Mouse (Mus musculus) kidney, adult 2 months (tissue): ENCODE data around the gene Prph. TPM values are rescaled to one million over a fixed set of nuclear protein-coding genes. Genes with fewer than 3 reads are reported as not detected.

Experiments
- DNase-seq: peaks from one replicate; pipeline ENCODE4 v3.0.0; 2021
- H3K27ac ChIP-seq: fragments of 200-500 bp; 2 replicates; pipeline ENCODE4 v1.5.1; 2012; ENCODE audit warnings: low read depth, low read length, control low read depth, inconsistent platforms; ENCODE audit not compliant: insufficient read depth
- H3K27me3 ChIP-seq: fragments of 200-500 bp; replicated peaks from 2 replicates; pipeline ENCODE4 v1.6.1; 2012; ENCODE audit warnings: mild to moderate bottlenecking, moderate library complexity, low read length, inconsistent platforms; ENCODE audit not compliant: control insufficient read depth, insufficient read depth
- H3K36me3 ChIP-seq: fragments of 200-500 bp; 2 replicates; pipeline ENCODE4 v1.6.1; 2012; ENCODE audit warnings: mild to moderate bottlenecking, moderate library complexity, low read length, inconsistent platforms; ENCODE audit not compliant: control insufficient read depth, insufficient read depth
- H3K4me1 ChIP-seq: fragments of 200-500 bp; 2 replicates; pipeline ENCODE4 v1.6.1; 2011; ENCODE audit warnings: low read length; ENCODE audit not compliant: control insufficient read depth, insufficient read depth
- H3K4me3 ChIP-seq: fragments of 200-500 bp; 2 replicates; pipeline ENCODE4 v1.5.1; 2011; ENCODE audit warnings: mild to moderate bottlenecking, low read depth, low read length, control low read depth; ENCODE audit not compliant: insufficient read depth
- CTCF ChIP-seq: fragments of 200-500 bp; conservative IDR thresholded peaks from 2 replicates; pipeline ENCODE4 v1.5.1; 2011; ENCODE audit warnings: low read depth, mild to moderate bottlenecking, control low read depth, low read length, moderate library complexity, mixed read lengths; ENCODE audit not compliant: insufficient read depth, insufficient read length
- POLR2A ChIP-seq: fragments of 200-500 bp; IDR thresholded peaks from one replicate; pipeline ENCODE4 v1.6.1; 2011; ENCODE audit warnings: low read depth, low read length, control low read depth
- WGBS: fragments of 180-500 bp; shearing (Covaris S2); methylation state at CpG from one replicate; pipeline ENCODE4 v1.1.7; 2018; 5-methylcytosine and 5-hydroxymethylcytosine counted together
- polyA plus RNA-seq: library from polyadenylated mRNA; depleted of rRNA; stranded (reverse); fragments of >200 nt; gene quantifications from 2 replicates; pipeline ENCODE4 v1.2.3, GENCODE M21; 2012

The Prph gene
- polyA plus RNA-seq, 1 experiment = 3.2 TPM

DNA sequence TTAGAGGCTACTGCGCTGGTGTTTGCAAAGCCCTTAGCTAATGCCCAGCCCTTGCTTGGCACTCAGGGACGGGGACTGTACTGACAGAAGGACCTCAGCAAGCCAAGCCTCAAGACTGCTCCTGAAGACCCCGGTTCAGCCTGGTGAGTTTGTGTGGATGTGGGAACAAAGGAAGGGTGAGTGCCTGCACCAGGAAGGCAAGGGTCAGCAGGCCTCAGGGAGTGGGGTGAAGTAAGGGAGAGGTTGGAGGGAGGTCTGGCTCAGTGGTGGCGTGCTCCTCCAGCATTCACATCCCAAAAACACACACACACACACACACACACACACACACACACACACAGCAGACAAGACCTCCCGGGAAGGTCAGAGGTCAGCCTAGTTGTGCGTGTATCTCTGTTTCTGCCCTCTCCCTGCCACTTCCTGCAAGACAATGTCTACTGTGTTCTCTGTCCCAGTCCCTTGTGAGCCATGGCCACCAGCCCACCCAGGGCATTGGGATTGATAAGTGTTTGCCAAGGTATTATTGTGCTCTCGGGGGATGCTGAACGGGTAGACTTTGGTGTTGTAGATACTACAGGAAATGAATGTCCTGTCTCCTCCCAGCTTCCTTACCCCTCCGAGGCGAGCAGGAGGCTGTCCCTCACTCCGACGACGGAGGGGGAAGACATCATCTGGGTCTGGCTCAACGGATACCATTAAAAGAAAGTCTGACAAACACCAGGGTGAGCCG, 23.4 kb downstream of the Prph start:
- no peak overlapping the region for H3K4me3 ChIP-seq
- 76% methylated on average over 15 of the region's 15 CpGs for WGBS
- H3K27me3 ChIP-seq = no peaks in the 10 kb centered on the region
- H3K4me1 ChIP-seq = no peaks in the 10 kb centered on the region
- no peak overlapping the region for H3K27ac ChIP-seq
- H3K36me3 ChIP-seq = no peaks in the 10 kb centered on the region
- no peak for DNase-seq
- TF ChIP-seq POLR2A (no peak), CTCF (no peak)

DNA sequence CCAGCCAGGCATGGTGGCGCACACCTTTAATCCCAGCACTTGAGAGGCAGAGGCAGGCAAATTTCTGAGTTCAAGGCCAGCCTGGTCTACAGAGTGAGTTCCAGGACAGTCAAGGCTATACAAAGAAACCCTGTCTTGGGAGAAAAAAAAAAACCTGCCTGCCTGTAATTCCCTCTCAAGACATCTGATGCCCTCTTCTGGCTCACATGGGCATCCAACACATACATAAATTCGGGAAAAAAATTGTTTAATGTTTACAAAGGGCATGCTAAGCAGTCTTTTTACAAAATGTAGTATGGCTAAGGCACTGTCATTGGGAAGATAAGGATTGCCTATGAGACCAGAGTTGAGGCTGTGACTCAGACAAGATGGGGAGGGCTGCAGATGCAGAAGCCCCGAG, 24.8 kb downstream of the Prph start:
- no peaks in the 10 kb centered on the region for H3K36me3 ChIP-seq
- no peak overlapping the region for H3K4me3 ChIP-seq
- H3K4me1 ChIP-seq = peaks cover 9% of the 10 kb centered on the region; the same call in 1 of the 2 replicates
- no peak overlapping the region for H3K27ac ChIP-seq
- DNase-seq = no peak
- WGBS = 78% methylated on average over 3 of the region's 3 CpGs
- no peak for TF ChIP-seq POLR2A
- no peak for TF ChIP-seq CTCF
- H3K27me3 ChIP-seq = no peaks in the 10 kb centered on the region

DNA sequence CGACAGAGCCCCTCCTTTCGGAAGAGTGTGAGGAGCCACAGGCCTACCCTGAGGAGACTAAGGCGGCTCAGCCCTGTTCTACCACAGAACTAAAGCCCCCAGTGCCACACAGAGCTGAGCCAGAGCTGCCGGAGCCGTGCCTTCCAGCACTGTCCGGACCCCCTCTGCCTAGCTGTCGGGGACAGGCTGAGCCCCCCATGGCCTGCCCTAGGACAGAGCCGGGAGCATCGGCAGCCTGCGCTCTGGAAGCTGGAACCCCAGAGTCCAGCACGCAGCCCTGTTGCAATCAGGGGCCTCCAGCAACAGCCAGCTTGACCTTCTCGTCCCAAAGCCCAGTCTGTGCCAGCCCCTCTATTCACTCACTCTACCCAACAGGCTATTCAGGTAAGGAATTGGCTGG, 27.3 kb downstream of the Prph start:
- DNase-seq = no peak
- 96% methylated on average over 12 of the region's 12 CpGs for WGBS
- Histone ChIP-seq H3K27ac (no peak overlapping the region), H3K27me3 (no peaks in the 10 kb centered on the region), H3K4me1 (peaks cover 9% of the 10 kb centered on the region; the same call in 1 of the 2 replicates), H3K36me3 (no peaks in the 10 kb centered on the region), H3K4me3 (no peak overlapping the region)
- TF ChIP-seq POLR2A = no peak
- no peak for TF ChIP-seq CTCF

DNA sequence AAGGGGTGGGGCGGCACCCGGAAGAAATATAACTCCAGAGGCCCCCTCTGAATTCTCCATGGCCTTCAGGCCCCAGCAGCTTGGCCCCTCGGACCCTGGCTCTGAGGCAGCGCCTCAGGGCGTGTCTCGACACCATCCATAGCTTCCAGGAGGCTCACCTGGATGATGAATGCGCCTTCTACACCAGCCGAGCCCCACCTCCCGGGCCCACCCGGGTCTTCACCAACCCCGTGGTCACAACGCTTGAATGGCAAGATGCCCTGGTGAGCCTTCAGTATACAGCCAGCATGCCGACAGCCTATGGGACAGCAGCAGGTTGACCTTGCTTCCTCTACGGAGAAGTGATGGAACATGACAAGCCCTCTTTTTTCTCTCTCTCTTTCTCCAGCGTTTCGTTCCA, 27.9 kb downstream of the Prph start:
- H3K27me3 ChIP-seq = no peaks in the 10 kb centered on the region
- H3K27ac ChIP-seq = no peak overlapping the region
- no peak overlapping the region for H3K4me3 ChIP-seq
- 84% methylated on average over 16 of the region's 16 CpGs for WGBS
- no peak for DNase-seq
- no peaks in the 10 kb centered on the region for H3K36me3 ChIP-seq
- peaks cover 9% of the 10 kb centered on the region; the same call in 1 of the 2 replicates for H3K4me1 ChIP-seq
- TF ChIP-seq CTCF (no peak), POLR2A (no peak)

DNA sequence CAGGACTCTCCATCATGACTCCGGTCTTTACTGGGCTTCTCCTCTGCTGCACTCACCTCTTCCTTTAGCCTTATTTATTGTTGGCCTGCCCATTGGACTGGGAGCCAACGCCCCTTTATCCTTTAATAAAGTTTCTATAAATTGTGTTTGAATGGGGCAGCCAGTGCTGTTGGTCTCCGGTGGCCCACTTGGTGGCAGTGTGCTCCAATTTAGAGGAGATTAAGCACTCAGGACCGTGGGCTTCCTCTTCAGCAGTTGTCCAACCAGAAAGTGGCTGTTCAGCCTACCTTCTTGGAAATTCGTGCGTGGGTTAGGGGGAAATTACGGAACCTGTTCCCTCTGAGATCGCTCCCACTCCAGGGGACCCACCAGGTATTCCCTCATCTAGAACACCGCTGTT, 28.3 kb downstream of the Prph start:
- no peak overlapping the region for H3K27ac ChIP-seq
- no peaks in the 10 kb centered on the region for H3K36me3 ChIP-seq
- WGBS = 62% methylated on average over 9 of the region's 9 CpGs
- peaks cover 9% of the 10 kb centered on the region; the same call in 1 of the 2 replicates for H3K4me1 ChIP-seq
- peak; percentile 70 for DNase-seq
- TF ChIP-seq CTCF (peak; percentile 92), POLR2A (no peak)
- H3K4me3 ChIP-seq = no peak overlapping the region
- H3K27me3 ChIP-seq = no peaks in the 10 kb centered on the region

DNA sequence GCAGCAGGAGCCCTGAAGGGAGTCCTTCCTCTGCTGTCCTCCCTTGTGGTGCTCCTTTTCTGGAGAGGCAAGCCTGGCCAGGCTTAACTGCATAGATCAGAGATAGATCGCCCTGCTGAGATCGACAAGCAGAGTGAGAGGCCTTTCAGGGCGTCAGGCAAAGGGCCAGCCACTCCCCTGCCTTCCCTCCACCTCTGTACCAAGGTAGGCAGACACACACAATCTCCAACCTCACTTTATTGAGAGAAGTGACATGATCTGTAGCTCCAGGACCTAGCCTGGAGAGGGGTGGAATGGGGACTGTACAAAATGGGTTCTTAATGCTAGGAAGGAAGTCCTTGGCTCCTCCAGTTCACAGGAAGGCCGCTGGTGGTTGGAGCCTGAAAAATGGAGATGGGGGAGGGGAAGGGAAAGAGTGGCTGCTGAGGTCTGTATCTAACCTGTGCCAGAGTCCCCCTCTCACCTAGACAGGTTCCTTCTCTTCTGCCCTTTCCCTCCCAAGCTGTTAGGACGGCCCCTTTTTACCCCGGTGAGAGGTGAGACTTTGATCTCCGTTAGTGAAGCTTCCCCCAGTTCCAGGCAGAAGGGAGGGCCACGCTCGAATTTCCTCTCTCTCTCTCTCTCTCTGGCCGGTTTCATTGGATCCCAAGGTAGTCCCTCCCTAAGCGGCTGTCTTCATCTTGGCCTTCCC, 29.0 kb downstream of the Prph start:
- Histone ChIP-seq H3K4me1 (peaks cover 9% of the 10 kb centered on the region; the same call in 1 of the 2 replicates), H3K27me3 (no peaks in the 10 kb centered on the region), H3K36me3 (no peaks in the 10 kb centered on the region), H3K4me3 (no peak overlapping the region), H3K27ac (peak overlapping the region; percentile 43)
- no peak for TF ChIP-seq CTCF
- no peak for TF ChIP-seq POLR2A
- peak; percentile 70 for DNase-seq
- WGBS = 30% methylated on average over 11 of the region's 11 CpGs

DNA sequence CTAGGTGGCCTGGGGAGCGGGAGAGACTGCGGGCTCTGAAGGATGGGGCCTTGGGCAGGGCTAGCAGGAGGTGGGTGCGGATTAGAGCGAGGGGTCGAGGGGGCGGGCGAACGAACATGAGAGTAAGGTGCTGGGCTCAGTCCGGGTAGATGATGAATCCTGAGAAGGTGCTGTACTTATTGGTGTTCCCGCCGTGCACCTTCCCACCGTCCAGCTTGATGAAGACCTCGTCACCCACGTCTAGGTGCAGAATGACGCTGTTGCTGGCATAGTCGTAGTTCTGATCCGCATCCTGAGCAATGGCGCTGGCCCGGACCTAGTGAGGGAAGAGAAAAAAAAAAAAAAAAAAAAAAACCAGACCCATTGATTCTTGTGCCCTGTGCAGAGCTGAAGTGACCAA, 29.6 kb downstream of the Prph start:
- WGBS = 48% methylated on average over 19 of the region's 19 CpGs
- Histone ChIP-seq H3K4me3 (no peak overlapping the region), H3K27me3 (no peaks in the 10 kb centered on the region), H3K36me3 (no peaks in the 10 kb centered on the region), H3K4me1 (peaks cover 9% of the 10 kb centered on the region; the same call in 1 of the 2 replicates), H3K27ac (0 out of 2 replicates have a peak overlapping the region, but pooled peaks have one; percentile 12)
- TF ChIP-seq CTCF (no peak), POLR2A (no peak)
- DNase-seq = no peak
